Mouse (Mus musculus) heart, embryonic 12.5 days (tissue): Measurements from ENCODE around the gene Tmem29. TPM values are rescaled to one million over a fixed set of nuclear protein-coding genes. Genes with fewer than 3 reads are reported as not detected.

Experiments
- ATAC-seq: fragments of 200-750 bp; cut with Nextera tagmentation; 2 replicates; pipeline ENCODE4 v1.8.0; 2017; ENCODE audit warnings: moderate TSS enrichment, moderate library complexity; ENCODE audit not compliant: insufficient number of reproducible peaks, low FRiP score
- H3K27ac ChIP-seq: fragments of 300-500 bp; sonication (generic); 2 replicates; pipeline ENCODE4 v1.5.1; 2016; ENCODE audit warnings: mild to moderate bottlenecking, moderate library complexity; ENCODE audit not compliant: poor library complexity, severe bottlenecking
- H3K27me3 ChIP-seq: fragments of 300-500 bp; sonication (generic); replicated peaks from 2 replicates; pipeline ENCODE4 v1.6.1; 2016; ENCODE audit warnings: mild to moderate bottlenecking, moderate library complexity
- H3K36me3 ChIP-seq: fragments of 300-500 bp; sonication (generic); 2 replicates; pipeline ENCODE4 v1.6.1; 2016; ENCODE audit warnings: mild to moderate bottlenecking, moderate library complexity
- H3K4me1 ChIP-seq: fragments of 300-500 bp; sonication (generic); replicated peaks from 2 replicates; pipeline ENCODE4 v1.6.1; 2016; ENCODE audit warnings: mild to moderate bottlenecking
- H3K4me2 ChIP-seq: fragments of 300-500 bp; sonication (generic); 2 replicates; pipeline ENCODE4 v1.6.1; 2016; ENCODE audit warnings: mild to moderate bottlenecking, moderate library complexity
- H3K4me3 ChIP-seq: fragments of 300-500 bp; sonication (generic); 2 replicates; pipeline ENCODE4 v1.5.1; 2016; ENCODE audit warnings: mild to moderate bottlenecking
- H3K9ac ChIP-seq: fragments of 300-500 bp; sonication (generic); 2 replicates; pipeline ENCODE4 v1.6.1; 2016; ENCODE audit warnings: mild to moderate bottlenecking, moderate library complexity
- H3K9me3 ChIP-seq: fragments of 300-500 bp; sonication (generic); replicated peaks from 2 replicates; pipeline ENCODE4 v1.6.1; 2016; ENCODE audit warnings: mild to moderate bottlenecking, moderate library complexity
- WGBS: fragments of 180-500 bp; shearing (Covaris S2); methylation state at CpG from one replicate; pipeline ENCODE4 v1.1.7; 2016; 5-methylcytosine and 5-hydroxymethylcytosine counted together
- polyA plus RNA-seq: library from polyadenylated mRNA; unstranded; fragments of >200 nt; fragmentation: Nextera tagmentation; extraction: Ambion mirVana; gene quantifications from 2 replicates; pipeline ENCODE4 v1.2.1, GENCODE M21; 2016

Gene Tmem29
- polyA plus RNA-seq, 1 experiment from 2014 or later: 17.5 TPM

DNA sequence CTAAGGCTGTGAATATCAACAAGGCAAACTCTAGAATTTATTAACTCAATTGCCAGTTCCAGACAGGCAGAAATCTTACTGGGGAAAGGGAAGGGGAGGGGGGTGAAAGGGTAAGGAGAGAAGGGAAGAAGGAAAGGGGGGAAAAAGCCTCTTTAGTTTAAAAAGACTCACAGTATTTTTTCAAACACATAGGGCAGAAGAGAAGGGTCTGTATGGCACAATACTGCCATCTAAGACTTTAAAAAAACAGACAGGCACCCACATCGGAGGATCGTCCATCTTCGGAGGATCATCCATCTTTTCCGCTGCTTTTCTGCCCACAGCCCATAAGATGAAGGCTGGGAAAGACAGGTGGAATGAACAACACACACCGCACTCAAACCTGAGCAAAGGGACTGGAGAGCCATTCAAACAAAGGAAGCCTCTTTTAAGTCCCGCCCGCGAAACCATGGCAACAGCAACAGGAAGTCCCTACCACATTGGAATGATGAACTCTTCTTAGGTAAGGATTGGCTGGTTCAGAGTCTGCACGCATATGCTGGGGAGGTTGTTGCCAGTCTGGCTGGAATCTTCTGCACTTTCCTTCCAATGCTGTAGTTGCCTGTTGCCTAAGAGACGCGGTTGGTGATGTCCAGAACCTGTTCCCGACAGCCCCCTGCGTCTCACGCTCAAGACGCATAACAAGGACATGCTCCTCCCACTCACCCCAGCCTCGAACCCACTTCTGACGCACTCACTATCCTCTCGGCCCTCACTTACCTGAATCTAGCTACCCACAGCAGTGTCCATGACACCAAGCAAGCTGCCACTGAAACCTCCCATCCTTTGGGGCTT, 18.2 kb downstream of the Tmem29 start:
- no peak overlapping the region for H3K27ac ChIP-seq
- no peaks in the 10 kb centered on the region for H3K9me3 ChIP-seq
- H3K4me3 ChIP-seq: peak overlapping the region; percentile 50
- 0 out of 2 replicates have a peak, but pooled peaks have one; percentile 57 for ATAC-seq
- H3K36me3 ChIP-seq: no peaks in the 10 kb centered on the region
- WGBS: 31% methylated on average over 18 of the region's 18 CpGs
- no peaks in the 10 kb centered on the region for H3K27me3 ChIP-seq
- no peaks in the 10 kb centered on the region for H3K4me1 ChIP-seq
- H3K9ac ChIP-seq: peak overlapping the region; percentile 48; the same call in 1 of the 2 replicates
- peak overlapping the region; percentile 69 for H3K4me2 ChIP-seq

DNA sequence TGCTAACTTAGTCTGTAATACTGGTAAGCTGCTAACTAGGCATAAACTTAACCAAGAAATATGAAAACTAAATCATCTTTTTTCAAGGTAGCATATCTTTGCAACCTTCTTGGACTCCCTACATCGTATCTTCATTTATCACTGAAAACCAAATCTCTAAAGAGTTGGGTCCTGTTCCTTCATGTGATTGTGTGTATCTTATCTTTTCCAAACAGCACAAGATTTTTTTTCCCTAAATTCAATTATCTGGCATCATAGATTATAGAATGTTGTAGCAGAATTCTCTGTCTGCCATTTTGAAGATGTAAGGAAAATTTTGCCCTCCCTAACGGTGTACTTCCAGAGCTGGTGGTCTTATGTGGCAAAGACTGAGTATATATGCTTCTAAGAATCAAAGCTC, 22.6 kb downstream of the Tmem29 start:
- Histone ChIP-seq H3K4me1 (no peaks in the 10 kb centered on the region), H3K4me3 (no peak overlapping the region), H3K36me3 (no peaks in the 10 kb centered on the region), H3K4me2 (no peak overlapping the region), H3K27ac (no peak overlapping the region), H3K9me3 (no peaks in the 10 kb centered on the region), H3K27me3 (no peaks in the 10 kb centered on the region), H3K9ac (no peak overlapping the region)
- WGBS: 75% methylated on average over 2 of the region's 2 CpGs
- no peak for ATAC-seq

DNA sequence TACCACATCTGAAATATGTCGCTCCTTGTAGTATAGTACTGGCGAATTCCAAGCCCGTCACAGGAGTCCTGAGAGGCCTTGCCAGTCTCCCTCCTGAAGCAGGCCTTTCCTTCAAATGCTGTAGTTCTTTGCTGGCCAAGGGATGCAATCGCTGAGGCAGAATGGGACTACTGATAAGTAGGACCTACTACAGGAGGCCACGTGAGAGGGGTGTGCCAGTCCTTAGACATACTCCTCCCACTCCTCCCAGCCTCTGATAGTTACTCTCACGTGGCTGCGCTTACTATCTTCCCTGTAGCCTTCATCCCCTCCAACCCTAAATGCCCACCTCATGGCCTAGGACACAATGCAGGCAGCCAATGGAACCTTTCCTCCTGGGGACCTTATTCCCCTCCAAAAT, 23.6 kb downstream of the Tmem29 start:
- 64% methylated on average over 7 of the region's 7 CpGs for WGBS
- no peak overlapping the region for H3K4me2 ChIP-seq

DNA sequence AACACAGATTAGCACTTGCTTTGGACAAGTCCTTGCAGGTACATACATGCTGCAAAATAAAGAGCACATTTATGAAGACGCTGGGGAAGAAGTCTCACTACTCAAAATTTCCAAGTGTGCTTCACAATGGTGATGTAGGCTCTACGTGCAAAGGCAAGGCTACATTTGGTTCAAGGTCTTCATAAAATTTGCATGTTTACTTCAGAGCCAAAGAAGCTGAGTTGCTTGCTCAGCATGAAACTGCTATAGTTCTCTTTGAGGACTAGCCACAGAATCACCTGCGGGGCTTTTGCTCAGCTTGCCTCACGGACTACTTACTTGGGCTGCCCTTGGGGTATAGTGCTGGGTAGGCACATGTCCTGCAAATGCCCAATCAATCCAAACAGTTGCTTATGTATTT, 45.4 kb downstream of the Tmem29 start:
- Histone ChIP-seq H3K4me1 (no peaks in the 10 kb centered on the region), H3K27me3 (no peaks in the 10 kb centered on the region), H3K27ac (no peak overlapping the region), H3K9ac (no peak overlapping the region), H3K36me3 (0 out of 2 replicates have a peak, but pooled peaks cover 4% of the 10 kb centered on the region), H3K4me3 (no peak overlapping the region), H3K9me3 (no peaks in the 10 kb centered on the region), H3K4me2 (no peak overlapping the region)
- WGBS: 85% methylated on average over 4 of the region's 4 CpGs
- no peak for ATAC-seq

More for the DNA sequence above, 23.6 kb downstream of the Tmem29 start:
- Histone ChIP-seq H3K27me3 (no peaks in the 10 kb centered on the region), H3K4me1 (no peaks in the 10 kb centered on the region), H3K9me3 (no peaks in the 10 kb centered on the region), H3K4me3 (no peak overlapping the region), H3K27ac (no peak overlapping the region), H3K9ac (no peak overlapping the region), H3K36me3 (no peaks in the 10 kb centered on the region)
- ATAC-seq: peak; percentile 33; the same call in 1 of the 2 replicates

Other genes starting within 250 kb of the Tmem29 start
- 156 and 159 TPM in 2 replicates for gene Alas2, start 88.2 kb upstream of the Tmem29 start, polyA plus RNA-seq
- 6.9 and 7.2 TPM in 2 replicates for gene Pfkfb1, start 129.1 kb upstream of the Tmem29 start, polyA plus RNA-seq
- 14.5 TPM in 2 replicates for gene Apex2, start 130.7 kb upstream of the Tmem29 start, polyA plus RNA-seq
- gene Tro, start 198.4 kb upstream of the Tmem29 start, polyA plus RNA-seq: 30.1 and 30.7 TPM in 2 replicates